Mouse (Mus musculus) mouse embryonic stem cell (cell line): ENCODE measurements at regions not wholly inside any gene's neighbourhood (a gene's known extent, or its start where the extent isn't known, plus 50 kb on each side); places are given as distances from the start of the nearest gene placed in this dataset.

Source experiments
- in situ Hi-C, 2 experiments: fragments of 300-500 bp; cut with MboI; formaldehyde crosslinking; loops; 1 replicate in 1 of 2; 3 replicates in 1 of 2; pipeline ENCODE4 v1.14.3; 2019 to 2020; ENCODE audit warnings: low sequenced_read_pairs in 2 of 2, low pct_unique_long_range_greater_than_20kb in 1 of 2, mixed read lengths in 1 of 2; ENCODE audit not compliant: unreplicated experiment in 1 of 2

DNA sequence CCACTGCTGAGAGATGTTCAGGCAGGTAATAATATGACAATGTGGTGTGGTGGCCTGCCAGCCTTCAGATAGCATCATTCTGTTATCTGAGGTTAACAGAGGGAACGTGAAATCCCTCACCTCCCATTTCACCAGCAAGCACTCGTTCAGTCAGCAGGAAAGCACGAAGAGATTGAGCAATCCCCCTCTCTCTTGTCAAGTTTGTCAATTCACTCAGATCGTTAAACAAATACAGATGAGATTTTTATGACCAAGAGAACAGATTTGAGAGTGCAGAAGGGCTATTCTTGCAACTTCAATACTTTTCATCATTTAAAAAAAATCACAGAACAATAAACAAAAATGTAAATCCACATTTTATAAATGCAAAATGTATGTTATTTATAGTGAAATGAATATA is 380.9 kb upstream of the Mctp2 start:
- in situ Hi-C loops = no loop called here

DNA sequence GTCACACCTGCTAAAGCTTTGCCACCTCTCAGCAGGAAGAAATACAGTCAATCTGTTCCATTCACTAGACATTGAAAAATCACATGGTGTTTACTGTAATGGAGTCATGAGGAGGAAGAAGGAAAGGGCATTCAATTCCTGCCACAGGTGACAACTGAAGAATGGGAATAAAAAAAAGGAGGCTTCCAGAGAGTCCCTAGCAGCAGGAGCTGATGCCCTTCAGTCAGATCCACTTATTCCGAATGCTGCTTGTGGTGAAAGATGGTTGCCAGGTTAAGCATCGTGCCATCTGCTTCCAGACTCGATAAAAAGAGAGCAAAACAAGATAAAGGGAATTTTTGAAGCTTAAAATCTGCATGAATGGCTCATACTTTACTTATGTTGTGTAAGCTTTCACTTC is 385.0 kb upstream of the Mctp2 start:
- in situ Hi-C loops = no loop called here

DNA sequence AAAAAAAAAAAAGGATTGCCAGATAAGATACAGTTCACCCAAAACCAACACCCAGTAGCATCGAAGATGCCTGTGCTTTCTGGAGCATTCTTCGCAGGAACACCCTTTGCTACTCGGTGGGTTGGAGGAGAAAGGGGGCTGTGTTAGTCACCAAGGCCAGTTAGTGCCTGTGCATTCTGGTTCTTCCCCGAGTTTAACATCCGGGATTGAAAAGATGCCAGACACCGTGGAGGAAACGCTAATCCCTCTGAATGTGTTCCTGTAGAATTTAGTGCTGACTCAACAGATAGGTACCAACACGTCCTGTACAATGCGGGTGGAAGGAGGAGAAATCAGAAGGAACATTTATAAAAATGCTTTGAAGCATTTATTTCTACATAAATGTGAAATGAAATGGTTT is 385.5 kb upstream of the Mctp2 start:
- in situ Hi-C loops = no loop called here

DNA sequence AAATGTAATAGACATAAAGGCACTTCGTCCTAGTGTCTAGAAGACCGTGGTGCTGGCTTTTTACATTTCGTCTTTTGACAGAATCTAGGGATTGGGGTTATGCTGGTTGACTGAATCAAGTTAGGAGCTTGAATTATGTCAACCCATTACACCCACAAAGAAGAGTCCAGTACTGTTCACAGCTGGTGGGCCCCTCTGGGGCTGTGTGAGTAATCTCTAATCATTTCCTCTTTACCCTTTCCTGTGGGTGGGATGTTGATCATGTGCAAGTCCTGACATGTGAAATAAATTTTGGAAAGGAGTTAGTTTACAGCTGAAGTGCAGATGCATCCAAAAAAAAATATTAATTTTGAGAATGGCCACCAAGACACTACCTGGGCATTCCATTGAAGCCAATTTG is 390.3 kb upstream of the Mctp2 start:
- in situ Hi-C loops = no loop called here

DNA sequence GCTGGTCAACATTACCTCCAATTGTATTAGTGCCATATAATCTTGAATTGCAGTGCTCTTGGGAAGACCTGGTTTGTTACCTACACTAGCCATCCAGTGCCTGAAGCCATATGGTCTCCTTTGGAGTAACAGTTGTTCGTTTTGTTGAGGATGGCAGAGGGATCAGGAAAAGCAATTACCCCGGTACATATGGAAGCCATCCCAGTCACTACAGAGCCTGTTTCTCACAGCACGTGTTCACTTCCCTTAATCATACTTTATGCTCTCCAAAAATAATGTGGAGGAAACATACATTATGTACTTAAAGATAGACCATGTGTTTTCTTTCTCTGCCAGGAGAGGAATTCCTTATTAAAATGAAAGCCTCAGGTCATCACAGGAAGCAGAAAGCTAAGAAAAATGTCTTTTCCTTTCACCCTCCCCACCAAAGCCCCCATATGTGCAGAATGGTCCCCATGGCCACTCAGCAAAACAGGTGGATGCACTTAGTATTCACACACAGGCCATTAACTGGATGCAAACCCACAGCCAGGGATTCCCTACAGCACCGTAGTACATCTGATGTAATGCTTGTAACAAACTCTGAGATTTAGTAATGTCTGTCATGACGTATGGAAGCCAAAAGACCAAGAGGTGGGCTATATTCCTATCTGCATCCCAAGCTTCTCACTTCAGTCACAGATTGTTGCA is 397.4 kb upstream of the Mctp2 start:
- in situ Hi-C loops = no loop called here

DNA sequence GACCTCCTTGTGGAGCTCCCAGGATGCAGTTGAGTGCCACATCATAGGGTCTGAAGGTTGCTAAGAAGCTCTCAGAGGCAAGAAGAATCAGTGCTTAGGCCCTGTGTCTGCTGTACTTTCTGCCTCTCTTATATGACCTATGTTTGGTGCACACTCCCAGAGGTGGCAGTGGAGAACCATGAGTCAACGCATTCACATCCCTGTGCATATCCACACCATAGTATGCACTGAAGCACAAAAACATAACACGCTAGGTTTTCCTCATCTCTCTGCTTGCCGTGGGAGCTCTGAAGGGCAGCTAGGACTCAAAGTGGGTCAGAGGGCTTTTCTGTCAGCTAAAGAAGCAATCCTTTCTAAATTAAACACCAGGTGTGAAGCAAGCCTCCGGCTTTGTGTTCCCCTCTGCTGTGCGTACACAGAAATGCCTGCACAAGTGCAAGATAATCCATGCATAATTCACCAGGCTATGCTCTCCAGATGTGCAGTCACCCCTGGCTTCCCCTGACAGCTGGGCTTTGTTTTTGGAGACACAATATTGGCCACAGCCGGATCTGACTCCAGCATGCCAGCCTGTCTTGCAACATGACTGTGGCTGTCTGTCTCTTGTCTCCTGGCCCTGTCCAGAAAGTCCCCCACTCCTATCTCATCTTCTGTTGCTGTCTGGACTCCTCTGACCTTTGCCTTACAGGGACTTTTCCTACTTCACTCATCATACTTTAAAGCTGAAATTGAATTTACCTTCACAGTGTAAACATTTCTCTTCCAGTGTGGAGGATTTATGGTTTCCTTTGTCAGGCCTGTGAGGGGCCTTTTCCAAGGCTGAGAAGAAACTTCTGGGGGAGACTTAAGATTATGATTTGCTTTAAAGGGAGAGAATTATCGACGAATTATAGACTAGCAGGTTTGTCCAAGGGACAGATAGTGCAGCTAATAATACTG is 405.1 kb upstream of the Mctp2 start:
- in situ Hi-C loops = no loop called here

DNA sequence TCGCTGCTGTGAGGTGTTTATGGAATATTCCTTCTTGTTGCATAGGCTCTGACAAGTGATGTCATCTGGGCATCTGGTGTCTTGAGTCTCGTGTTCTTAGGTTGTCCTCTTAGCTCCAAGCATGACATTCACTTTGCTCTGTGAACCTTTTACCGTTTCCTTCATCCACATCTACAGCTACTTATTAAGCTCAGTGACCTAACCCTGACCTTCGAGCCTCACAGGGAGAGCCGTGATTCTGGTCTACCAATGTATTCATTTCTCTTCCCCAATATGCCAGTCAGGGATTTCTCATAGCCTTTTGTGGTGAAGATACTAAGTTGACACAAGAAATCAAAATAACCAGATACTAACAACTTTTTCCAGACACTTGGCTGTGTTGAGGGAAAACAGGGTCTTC is 409.0 kb upstream of the Mctp2 start:
- in situ Hi-C loops = no loop called here

DNA sequence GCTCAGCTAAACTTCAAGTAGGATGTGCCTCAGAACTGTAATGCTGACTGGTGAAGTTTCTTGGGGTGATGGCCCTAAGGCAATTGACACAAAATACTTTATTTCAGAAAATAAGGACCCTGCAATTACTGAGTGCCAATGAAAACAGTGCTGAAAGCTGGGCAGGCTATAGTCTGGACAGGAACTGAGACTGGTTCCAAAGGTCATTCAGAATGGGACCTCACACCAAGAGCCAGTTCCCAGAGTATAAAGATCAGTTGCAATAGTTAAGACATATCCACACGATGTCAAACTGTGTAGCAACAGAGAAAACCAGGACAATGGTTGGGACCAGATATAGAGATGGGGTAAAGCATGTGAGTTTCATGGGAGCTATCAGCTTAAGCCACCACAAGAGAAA is 409.6 kb upstream of the Mctp2 start:
- in situ Hi-C loops = no loop called here

DNA sequence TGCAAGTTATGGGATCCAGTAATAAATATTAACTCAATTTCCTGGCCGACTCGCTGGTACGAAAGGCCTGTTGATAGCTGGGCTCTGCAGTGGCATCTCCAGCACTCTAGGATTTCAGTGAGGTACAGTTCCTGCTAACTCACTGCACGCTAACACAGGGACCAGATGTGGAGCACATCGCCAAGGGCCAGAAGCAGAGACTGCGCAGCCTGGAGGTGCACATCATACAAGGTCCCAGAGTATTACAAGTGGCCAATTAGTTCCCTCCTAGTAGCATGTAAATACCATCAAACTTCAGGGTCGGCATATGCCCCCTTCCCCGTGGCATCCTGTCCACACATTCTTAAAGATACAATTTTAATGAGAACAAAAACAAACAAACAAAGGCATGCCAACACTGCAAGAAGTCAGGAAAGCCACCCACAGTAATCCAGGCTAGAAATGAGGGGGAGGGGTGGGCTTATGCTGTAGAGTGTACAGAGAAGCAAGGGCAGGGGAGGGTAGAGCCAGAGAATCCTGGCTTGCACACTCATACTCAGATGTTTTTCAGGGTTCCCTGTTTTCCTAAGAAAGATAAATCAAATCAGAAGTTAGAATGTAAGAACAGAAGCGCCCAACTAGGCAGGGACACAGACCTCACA is 419.9 kb upstream of the Mctp2 start:
- in situ Hi-C loops = no loop called here

DNA sequence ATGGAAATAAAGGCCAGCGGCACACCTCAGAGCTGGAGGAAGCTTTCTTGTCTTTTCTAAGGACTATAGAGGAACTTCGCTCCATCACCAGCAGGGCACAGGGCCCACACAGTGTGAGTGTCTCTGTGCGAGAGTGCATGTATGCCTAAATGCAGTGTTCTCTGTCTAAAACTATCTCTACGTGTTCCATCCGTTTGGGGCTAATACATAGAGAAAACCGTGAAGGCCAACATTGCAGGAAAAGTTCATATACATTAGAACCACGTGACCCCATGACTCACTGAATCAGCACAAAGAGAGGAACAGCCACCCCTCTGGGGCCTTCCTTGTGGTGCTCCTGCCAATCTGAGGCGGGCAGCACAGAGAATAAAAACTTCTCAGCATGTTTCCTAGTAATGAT is 431.4 kb upstream of the Mctp2 start:
- in situ Hi-C loops = no loop called here

DNA sequence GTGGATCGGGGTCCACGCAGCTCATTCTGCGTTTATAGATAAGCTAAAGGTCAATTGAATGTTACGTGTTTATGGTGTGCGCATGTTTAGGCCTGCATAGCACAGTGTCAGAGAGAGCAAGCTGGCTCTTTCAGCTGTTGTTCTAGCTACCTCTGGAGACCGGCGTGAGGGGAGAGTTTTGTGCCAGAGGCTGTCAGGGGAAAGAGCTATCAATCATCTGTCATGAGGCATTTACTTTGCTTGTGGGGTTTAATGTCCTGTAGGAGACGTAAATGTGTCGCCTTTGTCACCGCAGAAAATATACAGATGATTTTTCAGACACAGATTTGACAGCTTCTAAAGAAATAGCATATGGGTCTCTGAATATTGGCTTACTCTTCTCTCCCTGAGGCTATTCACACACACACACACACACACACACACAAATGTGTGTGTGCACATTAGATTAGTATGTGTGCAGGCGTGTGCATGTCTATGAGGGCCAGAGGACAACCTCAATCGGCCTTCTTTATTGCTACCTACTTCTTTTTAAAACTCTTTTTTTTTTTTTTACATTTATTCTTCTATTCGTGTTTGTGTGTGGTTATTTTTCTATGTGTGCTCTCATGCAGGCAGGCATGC is 432.0 kb upstream of the Mctp2 start:
- in situ Hi-C loops = no loop called here

DNA sequence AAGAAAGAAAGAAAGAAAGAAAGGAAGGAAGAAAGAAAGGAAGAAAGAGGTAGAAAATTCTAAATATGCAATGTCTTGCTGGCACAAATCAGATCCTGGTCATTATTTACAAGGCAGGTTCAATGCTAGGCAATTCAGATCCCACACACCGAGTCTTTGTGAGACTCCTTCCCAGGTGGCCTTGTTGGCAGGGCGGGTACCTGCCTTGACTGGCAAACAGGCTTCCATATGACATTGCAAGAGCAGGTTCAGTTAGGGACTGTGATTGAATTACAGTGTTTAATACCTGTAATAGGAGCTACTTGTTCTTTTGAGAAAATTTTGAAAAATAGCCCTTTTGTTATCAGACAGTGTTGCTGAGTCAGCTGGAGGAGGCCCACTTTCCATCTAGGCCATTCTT is 436.0 kb upstream of the Mctp2 start:
- in situ Hi-C loops = no loop called here

DNA sequence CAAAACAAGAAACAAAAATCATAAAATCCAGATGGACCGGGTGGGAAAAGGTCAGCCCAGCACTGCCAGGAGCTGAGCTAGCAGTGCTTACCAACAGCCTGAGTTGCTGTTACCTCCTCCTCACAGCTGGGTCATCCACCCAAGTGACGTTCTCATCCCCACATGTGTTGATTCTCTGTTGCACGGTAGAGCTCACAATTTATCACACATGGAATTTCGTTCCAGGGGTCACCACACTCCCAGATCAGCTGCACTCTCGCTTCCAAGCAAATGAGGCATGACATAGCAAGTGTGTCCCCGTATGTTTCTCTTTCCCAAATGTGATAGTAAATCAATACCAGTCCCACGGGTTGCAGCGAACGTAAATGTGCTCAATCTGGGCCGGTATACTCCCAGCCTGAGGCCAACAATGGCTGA is 445.1 kb upstream of the Mctp2 start:
- in situ Hi-C loops = no loop called here

DNA sequence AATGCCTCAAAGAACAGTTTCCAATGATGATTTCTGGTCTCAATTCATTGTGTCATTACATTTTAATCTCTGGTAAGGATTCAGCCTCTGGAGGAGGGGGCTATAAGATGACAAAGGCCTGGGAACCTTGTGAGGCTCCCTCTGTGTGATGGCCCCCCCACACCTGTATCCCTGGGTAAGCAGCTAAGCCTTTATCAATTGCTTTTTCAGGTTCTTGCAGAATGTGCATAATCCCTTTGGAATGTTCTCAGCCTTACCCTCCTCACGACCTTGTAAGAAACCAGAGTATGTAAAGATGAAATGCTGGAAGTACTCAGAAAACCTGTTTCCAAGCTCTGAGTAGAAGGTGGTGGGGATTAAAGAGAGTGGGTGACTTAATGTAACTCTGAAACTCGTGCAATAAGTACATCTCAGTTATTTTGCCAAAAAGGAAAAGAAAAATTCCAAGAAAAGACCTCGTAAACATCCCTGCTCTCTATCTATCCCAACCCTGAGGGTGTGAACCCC is 446.7 kb upstream of the Mctp2 start:
- in situ Hi-C loops = no loop called here

DNA sequence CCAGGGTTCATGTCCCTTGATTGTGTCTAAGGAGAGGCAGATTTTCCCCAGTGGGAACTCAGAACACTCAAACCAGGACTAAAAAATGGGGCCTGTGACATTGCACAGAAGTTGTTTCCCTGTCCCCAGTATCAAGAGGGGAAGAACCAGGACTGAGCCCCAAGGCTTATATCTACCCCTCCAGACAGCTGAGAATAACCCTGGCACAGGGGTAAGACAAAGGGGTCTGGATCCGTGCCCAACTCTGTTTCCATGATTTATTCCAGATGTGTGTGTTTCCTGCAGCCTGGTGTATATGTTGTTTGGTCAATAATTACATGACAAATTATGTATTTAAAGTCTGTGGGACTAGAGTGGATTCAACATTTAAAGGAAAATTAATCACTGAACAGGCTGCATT is 456.3 kb upstream of the Mctp2 start:
- in situ Hi-C loops = no loop called here

DNA sequence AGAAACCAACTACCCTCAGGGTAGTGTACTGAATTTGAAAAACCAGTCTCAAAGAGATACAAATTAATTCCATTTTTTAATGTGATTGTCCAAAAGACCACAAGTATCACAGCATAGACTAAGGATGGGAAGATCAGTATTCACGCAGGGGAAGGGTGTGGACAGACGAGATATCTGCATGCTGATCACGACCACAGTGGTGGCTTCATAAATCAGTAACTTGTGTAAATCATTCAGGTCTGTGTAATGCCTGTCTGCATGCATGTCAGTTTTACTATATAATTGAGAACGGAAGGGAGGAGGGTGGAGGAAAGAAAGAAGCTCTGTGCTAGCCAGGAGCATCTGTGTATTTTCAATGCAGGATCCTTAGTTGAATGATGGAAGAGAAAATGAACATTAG is 462.3 kb upstream of the Mctp2 start:
- in situ Hi-C loops = no loop called here

DNA sequence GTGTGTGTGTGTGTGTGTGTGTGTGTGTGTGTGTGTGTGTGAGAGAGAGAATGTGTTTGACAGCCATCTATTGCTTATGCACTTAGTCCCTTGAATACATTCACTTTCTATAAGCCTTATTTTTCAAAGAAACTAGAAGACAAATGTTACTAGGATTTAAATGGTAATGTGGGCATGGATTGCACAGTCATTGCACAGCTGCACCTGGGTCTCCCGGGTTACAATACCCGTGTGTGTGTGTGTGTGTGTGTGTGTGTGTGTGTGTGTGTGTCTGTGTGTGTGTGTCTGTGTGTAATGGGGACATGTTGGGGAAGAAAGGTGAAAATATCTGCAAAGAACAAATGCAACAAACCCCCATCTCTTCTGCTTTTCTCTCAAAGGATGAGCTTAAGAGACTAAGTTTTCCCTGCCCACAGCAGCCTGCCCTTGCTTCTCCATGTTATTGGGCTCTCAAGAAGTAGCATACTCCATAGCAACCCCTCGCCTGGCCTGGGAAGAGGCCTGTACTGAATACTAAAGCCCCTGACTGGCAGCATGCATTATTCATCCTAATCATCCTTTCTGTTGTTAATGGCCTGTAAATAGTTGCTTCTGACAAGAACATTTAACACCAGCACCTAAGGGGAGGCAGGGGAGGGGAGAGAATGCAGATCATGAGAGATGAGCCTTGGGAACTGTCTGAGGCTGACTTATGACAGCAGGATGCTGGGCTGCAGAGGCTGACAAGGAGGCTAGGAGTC is 467.8 kb upstream of the Mctp2 start:
- in situ Hi-C loops = no loop called here

DNA sequence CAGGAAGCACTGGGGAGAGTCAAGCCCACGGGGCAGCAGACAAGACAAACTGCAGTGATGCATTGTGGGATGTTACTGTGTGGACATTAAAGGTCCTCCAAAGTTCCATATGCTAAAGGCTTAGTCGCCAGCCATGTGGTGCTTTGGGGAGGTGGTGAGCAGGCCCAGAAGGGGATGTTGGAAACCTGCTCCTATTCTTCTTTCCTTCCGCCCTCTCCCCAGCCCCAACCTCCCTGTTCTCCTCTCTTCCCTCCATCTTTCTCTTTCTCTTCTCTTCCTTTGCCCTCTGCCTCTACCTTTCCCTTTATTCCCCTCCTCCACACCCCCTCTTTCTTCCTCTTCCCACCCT is 468.3 kb upstream of the Mctp2 start:
- in situ Hi-C loops = no loop called here
